Mouse (Mus musculus) ZHBTc4 (cell line): ENCODE data around the gene Cdh22.

Experiments
- DNase-seq: peaks from one replicate; pipeline ENCODE4 v3.0.0-alpha.2; 2011; ENCODE audit warnings: low read depth, low spot score

Gene Cdh22

GRCm38 (mm10) chr2:165207689-165208088 lies 27.0 kb downstream of the Cdh22 start:
- DNase-seq = no peak

GRCm38 (mm10) chr2:165207086-165207485 lies 27.6 kb downstream of the Cdh22 start:
- DNase-seq = no peak

GRCm38 (mm10) chr2:165205486-165205885 lies 29.2 kb downstream of the Cdh22 start:
- no peak for DNase-seq

DNA sequence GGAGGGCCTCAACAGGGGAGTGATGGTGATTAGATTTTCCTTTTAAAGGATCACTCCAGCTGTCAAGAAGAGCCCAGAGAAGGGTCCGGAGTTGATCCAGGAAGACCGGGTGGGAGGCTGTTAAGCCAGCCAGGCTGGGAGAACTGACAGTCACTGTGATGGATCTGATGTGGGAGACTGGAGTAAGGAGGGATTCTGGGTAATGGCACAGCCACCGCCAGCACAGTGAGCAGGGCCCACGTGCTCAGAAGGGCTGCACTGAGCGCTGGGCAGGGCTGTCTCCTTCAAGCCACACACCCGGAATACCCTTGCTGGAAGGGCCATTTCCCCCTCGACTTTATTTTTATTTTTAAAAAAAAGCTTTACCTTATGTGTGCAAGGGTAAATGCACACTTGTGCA lies 29.7 kb downstream of the Cdh22 start:
- DNase-seq = no peak

GRCm38 (mm10) chr2:165201761-165202751 lies 32.6 kb downstream of the Cdh22 start:
- DNase-seq = peak; percentile 45

DNA sequence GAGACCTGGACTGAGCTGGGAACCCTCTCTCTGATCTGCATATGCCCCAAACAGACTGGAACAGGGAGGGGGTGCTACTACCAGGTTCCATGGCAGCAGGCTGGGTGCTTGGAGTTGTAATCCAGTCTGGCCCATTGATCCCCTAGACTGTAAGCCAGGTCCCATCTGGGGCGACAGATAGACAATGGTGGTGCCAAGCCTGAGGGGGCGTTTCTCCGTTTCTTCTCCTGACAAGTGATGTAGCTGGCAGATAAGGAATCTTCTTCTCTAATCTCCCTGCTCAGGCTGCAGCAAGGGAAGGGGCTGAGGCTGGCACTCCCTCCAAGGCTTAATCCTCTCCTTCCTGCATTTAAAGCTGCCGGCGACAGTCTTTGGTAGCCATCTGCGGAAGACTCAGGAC lies 37.1 kb downstream of the Cdh22 start:
- DNase-seq = no peak

- DNase-seq = peak; percentile 42
Measured at GRCm38 (mm10) chr2:165195411-165196182, 39.1 kb downstream of the Cdh22 start.

DNA sequence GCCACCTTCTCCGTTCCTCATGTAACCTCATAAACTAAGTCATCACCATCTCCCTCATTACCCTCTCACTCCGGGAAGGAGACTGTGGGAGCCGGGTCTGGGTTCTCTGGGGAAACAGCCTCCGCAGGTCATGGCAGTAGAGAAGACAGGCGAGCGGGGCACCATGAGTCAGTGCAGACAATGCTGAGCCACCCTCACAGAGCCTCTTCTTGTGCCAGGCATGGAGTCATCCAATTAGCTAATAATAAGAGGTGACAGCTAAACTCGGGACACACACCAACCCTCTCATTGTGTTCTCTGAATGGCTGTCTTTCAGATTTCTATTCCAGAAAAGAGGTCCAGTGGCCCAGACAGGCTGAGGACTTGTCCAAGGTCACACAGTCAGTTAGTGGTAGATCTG lies 43.2 kb downstream of the Cdh22 start:
- DNase-seq = no peak

DNA sequence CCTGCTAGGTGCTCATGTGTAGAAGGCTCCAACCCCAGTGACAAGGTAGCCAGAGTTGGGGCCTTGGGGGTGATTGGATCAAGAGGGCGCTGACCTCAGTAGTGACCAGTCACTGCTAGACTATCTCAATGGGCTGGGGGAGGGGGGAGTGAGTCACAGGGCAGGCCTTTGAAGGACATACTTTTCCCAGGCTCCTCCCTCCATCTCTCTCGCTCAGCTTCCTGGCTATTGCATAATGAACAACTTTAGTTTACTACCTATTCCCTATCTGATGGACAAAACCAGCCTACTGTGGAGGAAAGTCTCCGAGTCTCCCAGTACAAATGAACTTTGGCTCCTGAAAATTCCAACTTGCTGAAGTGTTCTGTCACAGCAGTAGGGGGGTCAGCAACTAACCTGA lies 45.1 kb downstream of the Cdh22 start:
- no peak for DNase-seq

GRCm38 (mm10) chr2:165187648-165188380 lies 46.8 kb downstream of the Cdh22 start:
- no peak for DNase-seq

- peak; percentile 35 for DNase-seq
Measured at GRCm38 (mm10) chr2:165184015-165184633, 50.5 kb downstream of the Cdh22 start.

- DNase-seq = no peak
Measured at GRCm38 (mm10) chr2:165182085-165182976, 52.3 kb downstream of the Cdh22 start.

DNA sequence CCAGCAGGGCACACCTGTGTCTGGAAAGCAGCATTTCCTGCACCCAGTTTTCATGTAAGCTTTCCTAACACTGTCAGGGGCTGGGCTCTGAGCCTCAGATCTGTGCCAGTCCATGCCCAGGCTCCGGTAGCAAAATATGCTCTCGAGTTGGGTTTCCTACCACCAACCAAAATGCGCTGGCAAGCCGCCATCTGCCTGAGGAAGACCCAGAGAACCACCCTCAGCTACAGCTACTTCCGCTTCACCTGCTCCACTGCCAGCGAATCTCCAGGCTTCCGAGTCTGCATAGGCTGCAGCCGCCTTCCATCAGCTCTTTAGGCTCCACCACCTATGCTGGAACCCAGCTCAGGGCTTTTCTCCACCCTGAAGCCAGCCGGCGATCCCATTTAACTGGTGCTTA lies 55.4 kb downstream of the Cdh22 start:
- no peak for DNase-seq

DNA sequence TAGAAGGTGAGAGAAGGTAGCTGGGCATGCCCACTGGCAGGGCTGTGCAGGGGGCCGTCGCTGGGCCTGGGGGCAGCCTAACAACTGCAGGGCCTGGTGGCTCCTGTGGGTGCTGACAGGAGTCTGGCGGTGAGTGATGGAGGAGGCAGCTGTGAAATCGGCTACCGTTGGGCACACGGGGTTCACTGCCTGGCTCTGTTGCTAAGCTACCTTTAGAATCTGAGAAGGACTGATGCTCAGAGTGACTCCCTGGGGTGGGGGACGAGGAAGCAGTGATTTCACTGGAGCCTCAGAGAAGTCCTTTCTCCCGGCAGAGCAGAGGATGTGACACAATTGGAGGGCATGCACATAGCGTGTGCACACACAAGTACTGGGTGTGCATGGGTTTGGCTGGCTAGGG lies 57.7 kb downstream of the Cdh22 start:
- DNase-seq = no peak

- DNase-seq = peak; percentile 57
Measured at GRCm38 (mm10) chr2:165166664-165167435, 67.8 kb downstream of the Cdh22 start.

DNA sequence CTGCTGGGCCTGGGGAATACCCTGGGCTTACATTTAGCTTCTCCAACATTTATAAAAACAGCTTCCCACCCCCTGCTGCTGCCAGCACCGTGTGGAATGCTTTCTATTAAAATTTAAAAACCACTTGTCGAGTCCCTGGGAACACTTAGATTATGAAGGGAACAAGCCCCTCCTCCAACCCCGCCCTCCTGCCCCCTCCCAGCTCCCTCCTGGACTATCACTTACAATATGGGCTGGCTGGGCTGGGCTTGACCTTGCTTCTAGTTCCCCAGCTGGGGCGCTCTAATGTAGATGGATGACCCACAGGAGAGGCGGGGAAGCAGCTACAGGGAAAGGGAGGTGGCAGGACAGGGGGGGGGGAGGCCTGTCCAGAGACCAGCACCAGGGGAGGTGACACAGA lies 72.4 kb downstream of the Cdh22 start:
- peak; percentile 66 for DNase-seq

DNA sequence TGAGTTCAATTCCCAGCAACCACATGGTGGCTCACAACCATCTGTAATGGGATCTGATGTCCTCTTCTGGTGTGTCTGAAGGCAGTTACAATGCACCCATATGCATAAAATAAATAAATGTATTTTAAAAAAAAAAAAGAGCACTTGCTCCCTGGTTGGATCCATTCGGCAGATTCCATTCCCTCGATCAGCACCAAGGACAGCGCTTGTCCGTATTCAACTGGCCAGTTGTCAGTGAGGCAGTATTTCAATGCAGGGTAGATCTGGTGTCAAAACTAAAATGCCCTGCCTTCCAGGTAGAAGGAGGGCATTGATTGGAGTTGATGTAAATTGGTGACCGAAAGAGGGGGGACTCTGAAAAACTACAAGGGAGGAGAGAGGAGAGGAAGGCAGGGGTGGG lies 74.2 kb downstream of the Cdh22 start:
- DNase-seq = peak; percentile 62

- peak; percentile 86 for DNase-seq
Measured at GRCm38 (mm10) chr2:165159055-165159688, 75.5 kb downstream of the Cdh22 start.

GRCm38 (mm10) chr2:165158317-165158716 lies 76.3 kb downstream of the Cdh22 start:
- DNase-seq = no peak
